Mouse (Mus musculus) cerebellum, postnatal 4 days (tissue): ENCODE results near the gene Sytl5.

ENCODE experiments used
- DNase-seq, 2 experiments: peaks; one replicate each; pipeline ENCODE4 v3.0.0; 2022; ENCODE audit warnings: low spot score in 2 of 2, mixed read lengths in 1 of 2

Gene Sytl5

GRCm38 (mm10) chrX:9885322-9885721 is at the start of gene Sytl5:
TSS of gene Sytl5 (plus strand) at chrX:9885622.
- no peak for DNase-seq

GRCm38 (mm10) chrX:9846628-9847027 is 38.8 kb upstream of the Sytl5 start, which contains the start of gene Hypm:
TSS of gene Hypm (plus strand) at chrX:9846928.
- DNase-seq: no peak

- no peak for DNase-seq
Observed at GRCm38 (mm10) chrX:9849403-9849802, 36.0 kb upstream of the Sytl5 start, which contains the start of gene H2al3. TSS of gene H2al3 (plus strand) at chrX:9849703.

- DNase-seq: no peak
Observed at GRCm38 (mm10) chrX:9861859-9862258, 23.6 kb upstream of the Sytl5 start.

GRCm38 (mm10) chrX:9875519-9875918 is 9.9 kb upstream of the Sytl5 start:
- DNase-seq: no peak

- DNase-seq: no peak
Observed at GRCm38 (mm10) chrX:9909572-9909971, 24.1 kb downstream of the Sytl5 start.

- no peak for DNase-seq
Observed at GRCm38 (mm10) chrX:9933839-9934238, 48.4 kb downstream of the Sytl5 start.

GRCm38 (mm10) chrX:9984094-9984669 is 98.8 kb downstream of the Sytl5 start:
- no peak for DNase-seq

GRCm38 (mm10) chrX:10000718-10001117 is 115.3 kb downstream of the Sytl5 start:
- DNase-seq: no peak

GRCm38 (mm10) chrX:10005946-10006345 is 120.5 kb downstream of the Sytl5 start:
- DNase-seq: no peak

GRCm38 (mm10) chrX:10007675-10008270 is 122.4 kb downstream of the Sytl5 start:
- DNase-seq: no peak

GRCm38 (mm10) chrX:10010202-10010601 is 124.8 kb downstream of the Sytl5 start:
- no peak for DNase-seq

GRCm38 (mm10) chrX:10034666-10035065 is 149.2 kb downstream of the Sytl5 start:
- no peak for DNase-seq
